Mouse (Mus musculus) lung, postnatal 36 days (tissue): ENCODE data around the gene Tspo.
A peak's percentile ranks its signal among the peaks of the same experiment; 100 is the strongest.

Experiments used
- DNase-seq: peaks from one replicate; pipeline ENCODE4 v3.0.0; 2022; ENCODE audit warnings: mixed read lengths

The Tspo gene

GRCm38 (mm10) chr15:83563327-83563856 is at the start of gene Tspo, which contains the start of gene Mcat:
TSS of gene Tspo (plus strand) at chr15:83563592.
TSS of gene Mcat (minus strand) at chr15:83563787.
- DNase-seq: peak; percentile 87

GRCm38 (mm10) chr15:83515018-83515417 is 48.4 kb upstream of the Tspo start:
- DNase-seq: no peak

GRCm38 (mm10) chr15:83518215-83519048 is 45.0 kb upstream of the Tspo start:
- DNase-seq: peak; percentile 87

- DNase-seq: no peak
Observed at GRCm38 (mm10) chr15:83520861-83521382, 42.5 kb upstream of the Tspo start.

GRCm38 (mm10) chr15:83523196-83523595 is 40.2 kb upstream of the Tspo start:
- DNase-seq: no peak

GRCm38 (mm10) chr15:83523638-83524332 is 39.6 kb upstream of the Tspo start:
- no peak for DNase-seq

GRCm38 (mm10) chr15:83524333-83524729 is 39.1 kb upstream of the Tspo start:
- no peak for DNase-seq

GRCm38 (mm10) chr15:83526424-83527091 is 36.8 kb upstream of the Tspo start, which contains the start of gene Bik:
TSS of gene Bik (plus strand) at chr15:83526862.
- DNase-seq: peak; percentile 76

GRCm38 (mm10) chr15:83527092-83527437 is 36.3 kb upstream of the Tspo start:
- no peak for DNase-seq

- peak; percentile 37 for DNase-seq
Observed at GRCm38 (mm10) chr15:83527747-83528146, 35.6 kb upstream of the Tspo start.

- DNase-seq: no peak
Observed at GRCm38 (mm10) chr15:83528892-83529291, 34.5 kb upstream of the Tspo start.

GRCm38 (mm10) chr15:83529765-83530164 is 33.6 kb upstream of the Tspo start:
- DNase-seq: peak; percentile 79

- DNase-seq: peak; percentile 86
Observed at GRCm38 (mm10) chr15:83530233-83530632, 33.2 kb upstream of the Tspo start.

- peak; percentile 53 for DNase-seq
Observed at GRCm38 (mm10) chr15:83530688-83531087, 32.7 kb upstream of the Tspo start.

- no peak for DNase-seq
Observed at GRCm38 (mm10) chr15:83531961-83532469, 31.4 kb upstream of the Tspo start.

- DNase-seq: no peak
Observed at GRCm38 (mm10) chr15:83532606-83533005, 30.8 kb upstream of the Tspo start.

GRCm38 (mm10) chr15:83534960-83535889 is 28.2 kb upstream of the Tspo start:
- peak; percentile 74 for DNase-seq

- DNase-seq: no peak
Observed at GRCm38 (mm10) chr15:83535890-83536231, 27.5 kb upstream of the Tspo start.

GRCm38 (mm10) chr15:83538855-83539254 is 24.5 kb upstream of the Tspo start:
- DNase-seq: no peak

GRCm38 (mm10) chr15:83539905-83540304 is 23.5 kb upstream of the Tspo start:
- peak; percentile 77 for DNase-seq

GRCm38 (mm10) chr15:83541647-83542287 is 21.6 kb upstream of the Tspo start:
- DNase-seq: peak; percentile 59
